Mouse (Mus musculus) stomach, embryonic 16.5 days (tissue): ENCODE results near the gene Paxbp1. TPM values are rescaled to one million over a fixed set of nuclear protein-coding genes. Genes with fewer than 3 reads are reported as not detected.

Experiments used
- ATAC-seq: fragments of 200-750 bp; cut with Nextera tagmentation; 2 replicates; pipeline ENCODE4 v1.8.0; 2017; ENCODE audit warnings: moderate number of reproducible peaks, moderate TSS enrichment; ENCODE audit not compliant: insufficient read depth, low FRiP score
- H3K27ac ChIP-seq: fragments of 300-500 bp; sonication (generic); 2 replicates; pipeline ENCODE4 v1.5.1; 2014; ENCODE audit warnings: low read length
- H3K27me3 ChIP-seq: fragments of 300-500 bp; sonication (generic); 2 replicates; pipeline ENCODE4 v1.6.1; 2014; ENCODE audit warnings: low read length, control low read depth, mixed read lengths; ENCODE audit not compliant: control insufficient read depth, insufficient read depth
- H3K36me3 ChIP-seq: fragments of 300-500 bp; sonication (generic); 2 replicates; pipeline ENCODE4 v1.6.1; 2014; ENCODE audit warnings: low read length; ENCODE audit not compliant: control insufficient read depth, insufficient read depth
- H3K4me1 ChIP-seq: fragments of 300-500 bp; sonication (generic); 2 replicates; pipeline ENCODE4 v1.6.1; 2014; ENCODE audit warnings: low read length, control low read depth, mixed read lengths; ENCODE audit not compliant: control insufficient read depth, insufficient read depth
- H3K4me2 ChIP-seq: fragments of 300-500 bp; sonication (generic); 2 replicates; pipeline ENCODE4 v1.6.1; 2014; ENCODE audit warnings: low read depth, low read length, mixed read lengths
- H3K4me3 ChIP-seq: fragments of 300-500 bp; sonication (generic); replicated peaks from 2 replicates; pipeline ENCODE4 v1.5.1; 2014; ENCODE audit warnings: mild to moderate bottlenecking, low read length
- H3K9ac ChIP-seq: fragments of 300-500 bp; sonication (generic); 2 replicates; pipeline ENCODE4 v1.6.1; 2014; ENCODE audit warnings: low read length
- H3K9me3 ChIP-seq: fragments of 300-500 bp; sonication (generic); replicated peaks from 2 replicates; pipeline ENCODE4 v1.6.1; 2016; ENCODE audit warnings: low read length, control low read depth; ENCODE audit not compliant: control insufficient read depth
- WGBS: fragments of 180-500 bp; shearing (Covaris S2); extraction: QIAGEN DNeasy Blood & Tissue Kit; methylation state at CpG from one replicate; pipeline ENCODE4 v1.1.7; 2014; 5-methylcytosine and 5-hydroxymethylcytosine counted together
- polyA plus RNA-seq: library from polyadenylated mRNA; unstranded; fragments of >200 nt; fragmentation: Nextera tagmentation; extraction: Ambion mirVana; gene quantifications from 2 replicates; pipeline ENCODE4 v1.2.1, GENCODE M21; 2015

Gene Paxbp1
- polyA plus RNA-seq, 1 experiment from 2014 or later = 46.5 TPM

DNA sequence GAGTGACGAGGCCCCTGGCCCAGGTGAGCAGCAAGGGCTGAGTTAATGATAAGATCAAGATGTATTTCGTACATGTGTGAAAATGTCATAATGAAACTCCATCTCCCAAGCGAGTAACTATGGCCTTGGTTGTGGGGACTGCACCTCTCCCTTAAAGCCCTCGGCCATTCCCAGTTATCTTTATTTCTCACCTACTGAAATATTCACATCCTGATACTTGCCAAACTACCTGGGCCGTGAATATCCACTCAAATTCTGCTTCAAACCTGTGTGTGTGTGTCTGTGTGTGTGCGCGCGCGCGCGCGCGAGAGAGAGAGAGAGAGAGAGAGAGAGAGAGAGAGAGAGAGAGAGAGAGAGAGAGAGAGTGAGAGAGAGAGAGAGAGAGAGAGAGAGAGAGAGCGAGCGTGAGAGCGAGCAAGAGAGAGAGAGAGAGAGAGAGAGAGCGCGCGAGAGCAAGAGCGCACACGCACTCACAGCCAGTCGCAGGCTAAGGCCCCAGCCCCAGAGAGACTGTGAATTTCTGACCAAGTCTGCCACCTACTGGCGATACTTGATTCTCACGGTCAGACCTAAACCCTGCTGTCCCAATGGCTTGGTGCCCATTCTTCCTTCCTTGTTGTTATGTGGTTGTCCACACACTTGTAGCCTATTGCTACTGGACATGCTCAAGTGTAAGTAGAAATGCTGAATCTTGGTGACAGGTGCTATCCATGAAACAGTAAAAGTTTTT lies 29.0 kb upstream of the Paxbp1 start:
- no peak overlapping the region; the same call in 1 of the 2 replicates for H3K9ac ChIP-seq
- no peaks in the 10 kb centered on the region for H3K27me3 ChIP-seq
- 28% methylated on average over 24 of the region's 24 CpGs for WGBS
- peak; percentile 95 for ATAC-seq
- H3K27ac ChIP-seq = no peak overlapping the region
- no peaks in the 10 kb centered on the region for H3K36me3 ChIP-seq
- H3K4me1 ChIP-seq = no peaks in the 10 kb centered on the region; the same call in 1 of the 2 replicates
- H3K9me3 ChIP-seq = no peaks in the 10 kb centered on the region
- H3K4me2 ChIP-seq = peak overlapping the region; percentile 36
- H3K4me3 ChIP-seq = no peak overlapping the region

DNA sequence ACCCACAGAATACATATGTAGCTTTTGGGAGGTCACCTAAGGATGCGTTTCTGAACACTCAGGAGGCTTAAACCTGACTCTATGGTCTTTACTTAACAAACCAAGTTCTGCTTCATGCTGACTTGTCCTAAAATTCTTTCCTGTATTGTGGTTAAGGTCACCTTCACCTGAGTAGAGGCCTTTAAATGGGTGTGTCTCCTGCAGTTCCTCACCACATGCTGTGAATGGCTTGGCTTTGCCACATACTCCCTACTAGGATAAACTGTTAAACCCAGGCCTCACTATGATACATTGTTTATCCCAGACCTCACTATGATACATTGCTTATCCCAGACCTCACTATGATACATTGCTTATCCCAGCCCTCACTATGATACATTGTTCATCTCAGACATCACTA lies 27.9 kb upstream of the Paxbp1 start:
- H3K27ac ChIP-seq = no peak overlapping the region
- no peaks in the 10 kb centered on the region for H3K36me3 ChIP-seq
- no peaks in the 10 kb centered on the region; the same call in 1 of the 2 replicates for H3K4me1 ChIP-seq
- WGBS = 97% methylated on average over 1 of the region's 1 CpGs
- H3K4me3 ChIP-seq = no peak overlapping the region
- H3K9me3 ChIP-seq = no peaks in the 10 kb centered on the region
- H3K4me2 ChIP-seq = no peak overlapping the region
- no peaks in the 10 kb centered on the region for H3K27me3 ChIP-seq
- no peak overlapping the region for H3K9ac ChIP-seq
- ATAC-seq = no peak

DNA sequence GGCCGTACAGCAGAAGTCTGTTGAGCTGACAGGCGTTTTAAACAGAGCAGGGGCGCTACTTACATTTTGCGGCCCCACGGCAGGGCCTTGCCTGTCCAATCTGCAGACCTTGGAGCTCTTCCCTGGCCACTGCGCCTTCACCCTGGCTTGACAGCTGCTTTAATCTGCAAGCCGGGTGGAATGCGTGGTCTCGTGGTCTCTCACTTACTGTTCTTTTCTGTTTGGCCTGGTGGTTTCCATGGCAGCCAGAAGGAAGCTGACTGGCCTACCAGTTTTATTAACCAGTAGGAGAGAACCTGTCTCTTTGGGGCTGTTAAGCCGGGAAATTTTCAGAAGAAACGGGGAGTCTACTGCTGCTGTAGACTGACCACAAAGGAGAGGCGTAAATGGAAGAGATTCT lies 24.6 kb upstream of the Paxbp1 start:
- no peaks in the 10 kb centered on the region for H3K9me3 ChIP-seq
- 27% methylated on average over 12 of the region's 12 CpGs for WGBS
- no peak overlapping the region for H3K4me3 ChIP-seq
- H3K27ac ChIP-seq = no peak overlapping the region
- H3K4me1 ChIP-seq = no peaks in the 10 kb centered on the region; the same call in 1 of the 2 replicates
- H3K4me2 ChIP-seq = no peak overlapping the region
- no peaks in the 10 kb centered on the region for H3K36me3 ChIP-seq
- peak; percentile 55; the same call in 1 of the 2 replicates for ATAC-seq
- H3K9ac ChIP-seq = no peak overlapping the region
- no peaks in the 10 kb centered on the region for H3K27me3 ChIP-seq

DNA sequence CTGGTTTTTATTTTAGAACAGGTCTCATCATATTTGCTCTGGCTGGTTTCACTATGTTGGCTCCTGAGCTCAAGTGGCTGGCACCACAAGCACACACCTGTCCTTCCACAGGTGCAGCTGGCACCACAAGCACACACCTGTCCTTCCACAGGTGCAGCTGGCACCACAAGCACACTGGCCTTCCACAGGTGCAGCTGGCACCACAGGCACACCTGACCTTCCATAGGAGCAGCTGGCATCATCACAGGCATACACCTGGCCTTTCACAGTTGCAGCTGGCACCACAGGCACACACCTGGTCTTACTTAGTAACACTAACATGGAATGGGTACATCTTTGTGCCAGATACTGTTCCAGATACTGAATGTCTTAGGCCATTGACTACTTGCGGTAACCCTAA lies 22.8 kb upstream of the Paxbp1 start:
- H3K9me3 ChIP-seq = no peaks in the 10 kb centered on the region
- no peak overlapping the region for H3K27ac ChIP-seq
- H3K9ac ChIP-seq = no peak overlapping the region
- no peak overlapping the region for H3K4me3 ChIP-seq
- no peak for ATAC-seq
- H3K27me3 ChIP-seq = no peaks in the 10 kb centered on the region
- no peak overlapping the region for H3K4me2 ChIP-seq
- WGBS = 100% methylated on average over 1 of the region's 1 CpGs
- H3K36me3 ChIP-seq = no peaks in the 10 kb centered on the region
- H3K4me1 ChIP-seq = no peaks in the 10 kb centered on the region; the same call in 1 of the 2 replicates

DNA sequence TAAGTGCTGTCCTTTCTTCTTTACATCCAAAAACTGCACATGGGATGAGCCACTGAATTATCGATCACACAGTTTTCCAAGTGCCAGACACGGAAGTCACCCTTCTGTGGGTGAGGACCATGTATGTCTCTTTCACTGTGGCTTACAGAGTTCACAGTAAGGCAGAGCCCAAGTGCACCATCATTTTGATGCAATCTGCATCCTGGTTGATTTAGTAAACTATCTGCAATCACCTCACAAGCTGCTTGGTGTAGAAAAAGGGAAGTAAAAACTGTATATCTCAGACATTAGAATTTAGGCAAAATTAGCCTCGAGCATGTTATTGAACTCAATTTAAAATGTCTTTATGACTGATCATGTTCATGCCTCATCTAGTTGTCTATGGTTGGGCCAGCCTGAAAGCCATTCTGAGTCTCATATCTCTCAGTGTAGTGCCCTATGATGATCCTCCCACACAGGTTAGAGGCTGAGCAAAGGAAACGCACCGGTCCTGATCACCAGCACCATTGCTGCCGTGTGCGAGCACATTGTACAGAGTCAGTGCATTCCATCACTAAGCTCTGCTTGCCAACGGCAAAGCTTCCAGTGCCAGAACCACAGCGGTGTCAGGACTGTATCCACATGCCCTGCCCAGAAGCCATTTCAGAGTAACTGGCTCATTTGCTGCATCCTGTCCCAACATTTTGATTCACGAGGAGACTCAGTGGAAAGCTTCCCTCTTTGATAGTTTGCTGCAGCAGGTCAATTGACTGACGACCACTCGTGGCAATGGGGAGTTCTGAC lies 20.4 kb upstream of the Paxbp1 start:
- no peak overlapping the region for H3K4me2 ChIP-seq
- H3K36me3 ChIP-seq = no peaks in the 10 kb centered on the region
- H3K27me3 ChIP-seq = no peaks in the 10 kb centered on the region
- no peak overlapping the region for H3K9ac ChIP-seq
- H3K4me1 ChIP-seq = no peaks in the 10 kb centered on the region; the same call in 1 of the 2 replicates
- H3K9me3 ChIP-seq = no peaks in the 10 kb centered on the region
- no peak for ATAC-seq
- no peak overlapping the region for H3K4me3 ChIP-seq
- WGBS = 76% methylated on average over 12 of the region's 12 CpGs
- H3K27ac ChIP-seq = no peak overlapping the region

DNA sequence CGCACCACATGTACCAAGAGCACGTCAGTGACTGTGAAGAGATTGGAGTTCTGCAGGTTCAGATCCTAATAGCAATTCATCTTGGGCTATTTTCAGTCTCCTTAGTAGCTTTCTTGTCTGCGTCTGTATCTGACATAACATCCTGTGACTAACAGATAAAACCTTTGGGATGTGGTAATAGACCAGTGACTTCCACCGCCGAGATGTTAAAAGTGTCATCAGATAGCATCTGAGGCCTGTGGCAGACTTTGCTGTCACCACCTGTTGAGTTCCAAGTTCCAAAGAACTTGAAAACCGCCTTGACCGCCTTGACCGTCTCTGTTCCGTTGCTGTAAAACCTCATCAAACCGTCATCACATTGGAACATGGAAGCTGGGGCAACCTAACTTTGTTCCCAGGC lies 19.4 kb upstream of the Paxbp1 start:
- no peaks in the 10 kb centered on the region for H3K4me1 ChIP-seq
- H3K4me2 ChIP-seq = no peak overlapping the region
- ATAC-seq = no peak
- H3K9ac ChIP-seq = no peak overlapping the region
- H3K27ac ChIP-seq = no peak overlapping the region
- no peaks in the 10 kb centered on the region for H3K9me3 ChIP-seq
- no peak overlapping the region for H3K4me3 ChIP-seq
- no peaks in the 10 kb centered on the region for H3K27me3 ChIP-seq
- H3K36me3 ChIP-seq = no peaks in the 10 kb centered on the region
- WGBS = 88% methylated on average over 10 of the region's 10 CpGs

DNA sequence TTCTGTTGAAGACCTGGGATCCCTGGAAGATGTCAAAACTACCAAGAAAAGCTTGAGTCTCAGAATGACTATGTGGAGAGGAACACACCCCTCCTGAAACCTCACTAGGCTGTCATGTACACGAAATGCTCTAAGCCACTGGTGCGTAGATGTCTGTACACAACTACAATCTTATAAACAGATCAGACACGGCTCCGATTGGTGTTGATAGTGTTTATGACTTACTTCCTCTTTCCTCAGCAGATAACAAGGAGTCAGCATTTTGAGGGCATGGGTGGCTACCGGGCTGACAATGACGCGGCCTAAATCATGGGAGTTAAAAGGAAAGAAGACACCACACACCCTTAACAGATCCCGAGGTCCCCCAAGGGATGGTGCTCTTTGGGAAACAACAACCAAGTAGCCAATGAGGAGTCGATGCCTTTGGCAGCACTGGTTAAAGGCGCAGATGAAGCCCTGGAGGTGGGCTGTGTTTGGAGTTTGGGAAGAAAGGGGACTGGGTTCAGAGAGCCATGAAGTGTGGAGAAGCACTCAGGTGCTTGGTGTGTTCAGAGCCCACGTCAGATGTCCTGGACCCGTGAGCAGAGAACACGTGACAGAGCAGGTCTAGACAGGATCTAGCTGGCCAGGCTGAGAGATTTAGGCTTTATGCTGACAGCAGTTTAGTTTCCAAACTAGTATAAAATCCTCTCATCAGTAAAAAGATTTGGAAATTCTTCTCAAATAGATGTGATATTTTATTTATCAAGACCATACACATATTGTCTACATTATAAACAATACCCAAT lies 17.4 kb upstream of the Paxbp1 start:
- no peaks in the 10 kb centered on the region for H3K4me1 ChIP-seq
- no peaks in the 10 kb centered on the region for H3K27me3 ChIP-seq
- H3K9ac ChIP-seq = no peak overlapping the region
- H3K27ac ChIP-seq = no peak overlapping the region
- no peaks in the 10 kb centered on the region for H3K9me3 ChIP-seq
- no peaks in the 10 kb centered on the region for H3K36me3 ChIP-seq
- H3K4me2 ChIP-seq = no peak overlapping the region
- WGBS = 65% methylated on average over 13 of the region's 13 CpGs
- ATAC-seq = no peak
- no peak overlapping the region for H3K4me3 ChIP-seq

DNA sequence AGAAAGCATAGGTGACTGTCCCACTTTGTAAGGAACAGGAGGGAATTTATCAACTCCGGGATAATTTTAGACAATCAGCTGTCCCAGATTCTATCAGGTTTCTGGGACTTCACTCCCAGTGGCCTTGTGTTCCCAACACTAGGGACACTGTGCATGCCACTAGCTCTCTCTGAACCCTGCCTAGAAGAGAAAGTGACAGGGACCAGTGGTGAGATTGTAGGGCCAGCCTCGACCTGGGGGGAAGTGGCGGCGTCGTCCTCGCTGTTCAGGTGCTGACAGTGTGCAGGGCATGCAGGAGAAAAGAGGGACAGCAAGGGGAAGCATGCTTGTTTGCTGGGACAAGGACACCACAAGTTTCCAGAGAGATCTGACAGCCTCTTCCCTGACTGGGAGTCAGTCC lies 13.4 kb upstream of the Paxbp1 start:
- Histone ChIP-seq H3K9me3 (no peaks in the 10 kb centered on the region), H3K27me3 (no peaks in the 10 kb centered on the region), H3K4me3 (no peak overlapping the region), H3K4me2 (no peak overlapping the region), H3K27ac (no peak overlapping the region), H3K36me3 (no peaks in the 10 kb centered on the region), H3K4me1 (peaks cover 2% of the 10 kb centered on the region; the same call in 1 of the 2 replicates), H3K9ac (no peak overlapping the region)
- ATAC-seq = no peak
- 64% methylated on average over 6 of the region's 6 CpGs for WGBS

DNA sequence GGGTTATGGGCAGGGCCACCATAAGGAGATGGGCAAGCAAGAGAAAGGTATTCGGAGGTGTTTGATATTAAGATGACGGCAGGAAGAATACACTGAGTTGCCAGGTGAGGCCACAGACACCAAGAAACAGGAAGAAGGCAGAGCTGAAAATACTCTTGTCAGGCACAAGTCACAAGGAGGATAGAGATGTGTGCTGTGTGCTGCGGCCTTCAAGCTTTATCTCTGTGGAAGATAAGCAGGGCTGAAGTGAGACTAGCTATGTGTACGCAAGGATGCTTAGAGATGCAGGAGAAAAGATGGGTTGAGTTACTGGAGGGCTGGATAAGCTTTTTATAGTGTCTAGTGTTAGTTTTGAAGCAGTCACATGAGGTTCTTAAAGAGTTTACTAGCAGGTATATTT lies 12.9 kb upstream of the Paxbp1 start:
- no peak overlapping the region for H3K9ac ChIP-seq
- no peak overlapping the region for H3K4me3 ChIP-seq
- H3K4me2 ChIP-seq = no peak overlapping the region
- WGBS = 74% methylated on average over 4 of the region's 4 CpGs
- no peak overlapping the region for H3K27ac ChIP-seq
- no peaks in the 10 kb centered on the region for H3K27me3 ChIP-seq
- no peaks in the 10 kb centered on the region for H3K36me3 ChIP-seq
- no peaks in the 10 kb centered on the region for H3K9me3 ChIP-seq
- no peak for ATAC-seq
- peaks cover 2% of the 10 kb centered on the region; the same call in 1 of the 2 replicates for H3K4me1 ChIP-seq
